Mouse (Mus musculus): ENCODE measurements at regions not wholly inside any gene's neighbourhood (a gene's known extent, or its start where the extent isn't known, plus 50 kb on each side); places are given as distances from the start of the nearest gene placed in this dataset.

GRCm38 (mm10) chr14:102216581-102217368, 487.0 kb downstream of the Lmo7 start:
- Histone ChIP-seq H3K4me3 (ENCODE audit: low read depth, low read length) (no peak overlapping the region), H3K9me3 (ENCODE audit: control insufficient read depth, low read length) (no peaks in the 10 kb centered on the region), H3K4me2 (ENCODE audit: low read depth, low read length, severe bottlenecking) (no peak overlapping the region), H3K27ac (ENCODE audit: low read depth, low read length) (no peak overlapping the region), H3K27me3 (ENCODE audit: control insufficient read depth, insufficient read depth, low read length) (no peaks in the 10 kb centered on the region), H3K9ac (ENCODE audit: low read length) (no peak overlapping the region), H3K4me1 (replicated peaks; ENCODE audit: control insufficient read depth, insufficient read depth, low read length) (no peaks in the 10 kb centered on the region), H3K36me3 (ENCODE audit: control insufficient read depth, insufficient read depth, low read length) (no peaks in the 10 kb centered on the region)
- 63% methylated on average over 7 of the region's 7 CpGs for WGBS
- peak; percentile 68; the same call in 1 of the 2 replicates for ATAC-seq (replicated peaks; ENCODE audit: low FRiP score)
- DNase-seq (ENCODE audit: low spot score): no peak

- no peaks in the 10 kb centered on the region for H3K27me3 ChIP-seq (ENCODE audit: control insufficient read depth, insufficient read depth, low read length)
- H3K27ac ChIP-seq (ENCODE audit: low read depth, low read length): no peak overlapping the region
- no peak for DNase-seq (ENCODE audit: low spot score)
- H3K36me3 ChIP-seq (ENCODE audit: control insufficient read depth, insufficient read depth, low read length): no peaks in the 10 kb centered on the region
- no peaks in the 10 kb centered on the region for H3K4me1 ChIP-seq (replicated peaks; ENCODE audit: control insufficient read depth, insufficient read depth, low read length)
- no peak; the same call in 1 of the 2 replicates for ATAC-seq (replicated peaks; ENCODE audit: low FRiP score)
- H3K9ac ChIP-seq (ENCODE audit: low read length): no peak overlapping the region
- H3K4me3 ChIP-seq (ENCODE audit: low read depth, low read length): no peak overlapping the region
- WGBS: 64% methylated on average over 3 of the region's 4 CpGs
- no peaks in the 10 kb centered on the region for H3K9me3 ChIP-seq (ENCODE audit: control insufficient read depth, low read length)
- no peak overlapping the region for H3K4me2 ChIP-seq (ENCODE audit: low read depth, low read length, severe bottlenecking)
These were observed 485.7 kb downstream of the Lmo7 start for GRCm38 (mm10) chr14:102215267-102215964.

- Histone ChIP-seq H3K9ac (ENCODE audit: low read length) (no peak overlapping the region), H3K36me3 (ENCODE audit: control insufficient read depth, insufficient read depth, low read length) (no peaks in the 10 kb centered on the region), H3K27ac (ENCODE audit: low read depth, low read length) (no peak overlapping the region), H3K27me3 (ENCODE audit: control insufficient read depth, insufficient read depth, low read length) (no peaks in the 10 kb centered on the region), H3K4me1 (replicated peaks; ENCODE audit: control insufficient read depth, insufficient read depth, low read length) (no peaks in the 10 kb centered on the region), H3K4me3 (ENCODE audit: low read depth, low read length) (no peak overlapping the region), H3K4me2 (ENCODE audit: low read depth, low read length, severe bottlenecking) (no peak overlapping the region), H3K9me3 (ENCODE audit: control insufficient read depth, low read length) (no peaks in the 10 kb centered on the region)
- 90% methylated on average over 2 of the region's 2 CpGs for WGBS
- DNase-seq (ENCODE audit: low spot score): no peak
- ATAC-seq (replicated peaks; ENCODE audit: low FRiP score): no peak
These were observed 482.3 kb downstream of the Lmo7 start for GRCm38 (mm10) chr14:102212079-102212478.

GRCm38 (mm10) chr14:102204881-102205671, 475.3 kb downstream of the Lmo7 start:
- 82% methylated on average over 10 of the region's 10 CpGs for WGBS
- no peak overlapping the region for H3K27ac ChIP-seq (ENCODE audit: low read depth, low read length)
- no peaks in the 10 kb centered on the region for H3K36me3 ChIP-seq (ENCODE audit: control insufficient read depth, insufficient read depth, low read length)
- ATAC-seq (replicated peaks; ENCODE audit: low FRiP score) (no peak), DNase-seq (ENCODE audit: low spot score) (no peak)
- no peaks in the 10 kb centered on the region for H3K4me1 ChIP-seq (replicated peaks; ENCODE audit: control insufficient read depth, insufficient read depth, low read length)
- no peak overlapping the region for H3K4me3 ChIP-seq (ENCODE audit: low read depth, low read length)
- H3K4me2 ChIP-seq (ENCODE audit: low read depth, low read length, severe bottlenecking): no peak overlapping the region
- H3K27me3 ChIP-seq (ENCODE audit: control insufficient read depth, insufficient read depth, low read length): no peaks in the 10 kb centered on the region
- H3K9me3 ChIP-seq (ENCODE audit: control insufficient read depth, low read length): no peaks in the 10 kb centered on the region
- no peak overlapping the region for H3K9ac ChIP-seq (ENCODE audit: low read length)

- ATAC-seq (replicated peaks; ENCODE audit: low FRiP score) (no peak), DNase-seq (ENCODE audit: low spot score) (no peak)
- Histone ChIP-seq H3K36me3 (ENCODE audit: control insufficient read depth, insufficient read depth, low read length) (no peaks in the 10 kb centered on the region), H3K27me3 (ENCODE audit: control insufficient read depth, insufficient read depth, low read length) (no peaks in the 10 kb centered on the region), H3K9ac (ENCODE audit: low read length) (no peak overlapping the region), H3K27ac (ENCODE audit: low read depth, low read length) (no peak overlapping the region), H3K9me3 (ENCODE audit: control insufficient read depth, low read length) (no peaks in the 10 kb centered on the region), H3K4me2 (ENCODE audit: low read depth, low read length, severe bottlenecking) (no peak overlapping the region), H3K4me1 (replicated peaks; ENCODE audit: control insufficient read depth, insufficient read depth, low read length) (no peaks in the 10 kb centered on the region), H3K4me3 (ENCODE audit: low read depth, low read length) (no peak overlapping the region)
- 93% methylated on average over 6 of the region's 6 CpGs for WGBS
These were observed 469.7 kb downstream of the Lmo7 start for GRCm38 (mm10) chr14:102199430-102199829.

- H3K9ac ChIP-seq (ENCODE audit: low read length): no peak overlapping the region
- WGBS: 70% methylated on average over 1 of the region's 1 CpGs
- H3K4me3 ChIP-seq (ENCODE audit: low read depth, low read length): no peak overlapping the region
- no peaks in the 10 kb centered on the region for H3K9me3 ChIP-seq (ENCODE audit: control insufficient read depth, low read length)
- no peaks in the 10 kb centered on the region for H3K27me3 ChIP-seq (ENCODE audit: control insufficient read depth, insufficient read depth, low read length)
- no peaks in the 10 kb centered on the region for H3K36me3 ChIP-seq (ENCODE audit: control insufficient read depth, insufficient read depth, low read length)
- H3K4me2 ChIP-seq (ENCODE audit: low read depth, low read length, severe bottlenecking): no peak overlapping the region
- ATAC-seq (replicated peaks; ENCODE audit: low FRiP score) (no peak), DNase-seq (ENCODE audit: low spot score) (no peak)
- H3K4me1 ChIP-seq (replicated peaks; ENCODE audit: control insufficient read depth, insufficient read depth, low read length): no peaks in the 10 kb centered on the region
- no peak overlapping the region for H3K27ac ChIP-seq (ENCODE audit: low read depth, low read length)
These were observed 461.0 kb downstream of the Lmo7 start for GRCm38 (mm10) chr14:102190786-102191185.

GRCm38 (mm10) chr14:102181269-102181668, 451.5 kb downstream of the Lmo7 start:
- no peak overlapping the region for H3K9ac ChIP-seq (ENCODE audit: low read length)
- no peaks in the 10 kb centered on the region for H3K4me1 ChIP-seq (replicated peaks; ENCODE audit: control insufficient read depth, insufficient read depth, low read length)
- DNase-seq (ENCODE audit: low spot score) (no peak), ATAC-seq (replicated peaks; ENCODE audit: low FRiP score) (no peak)
- H3K4me3 ChIP-seq (ENCODE audit: low read depth, low read length): no peak overlapping the region
- H3K9me3 ChIP-seq (ENCODE audit: control insufficient read depth, low read length): no peaks in the 10 kb centered on the region
- no peak overlapping the region for H3K4me2 ChIP-seq (ENCODE audit: low read depth, low read length, severe bottlenecking)
- H3K27me3 ChIP-seq (ENCODE audit: control insufficient read depth, insufficient read depth, low read length): no peaks in the 10 kb centered on the region
- H3K36me3 ChIP-seq (ENCODE audit: control insufficient read depth, insufficient read depth, low read length): no peaks in the 10 kb centered on the region
- H3K27ac ChIP-seq (ENCODE audit: low read depth, low read length): no peak overlapping the region
- 80% methylated on average over 3 of the region's 3 CpGs for WGBS

- Histone ChIP-seq H3K4me3 (ENCODE audit: low read depth, low read length) (no peak overlapping the region), H3K36me3 (ENCODE audit: control insufficient read depth, insufficient read depth, low read length) (no peaks in the 10 kb centered on the region), H3K27me3 (ENCODE audit: control insufficient read depth, insufficient read depth, low read length) (no peaks in the 10 kb centered on the region), H3K27ac (ENCODE audit: low read depth, low read length) (no peak overlapping the region), H3K9ac (ENCODE audit: low read length) (no peak overlapping the region), H3K4me2 (ENCODE audit: low read depth, low read length, severe bottlenecking) (no peak overlapping the region), H3K9me3 (ENCODE audit: control insufficient read depth, low read length) (no peaks in the 10 kb centered on the region), H3K4me1 (replicated peaks; ENCODE audit: control insufficient read depth, insufficient read depth, low read length) (no peaks in the 10 kb centered on the region)
- DNase-seq (ENCODE audit: low spot score) (no peak), ATAC-seq (replicated peaks; ENCODE audit: low FRiP score) (no peak)
- 93% methylated on average over 2 of the region's 2 CpGs for WGBS
These were observed 442.0 kb downstream of the Lmo7 start for GRCm38 (mm10) chr14:102171775-102172174.

Measured in forebrain, embryonic 11.5 days (tissue).